Mouse (Mus musculus): ENCODE data around the gene Gm6614. TPM values are rescaled to one million over a fixed set of nuclear protein-coding genes. Genes with fewer than 3 reads are reported as not detected.
"Not testable (repeated sequence)": the region's sequence is repeated elsewhere in the genome, so short reads cannot be mapped to it uniquely, and the experiment has no call there.

Gene Gm6614
- not detected for total RNA-seq (2021)
- long read RNA-seq, experiment 1: 0 reads
- long read RNA-seq, experiment 2: 0 reads

- intact Hi-C loops (cut with DNase I): no loop called here
Observed at GRCm38 (mm10) chr6:142011364-142011955, at the start of gene Gm6614. Gm6614 (minus strand) TSS chr6:142011414.

DNA sequence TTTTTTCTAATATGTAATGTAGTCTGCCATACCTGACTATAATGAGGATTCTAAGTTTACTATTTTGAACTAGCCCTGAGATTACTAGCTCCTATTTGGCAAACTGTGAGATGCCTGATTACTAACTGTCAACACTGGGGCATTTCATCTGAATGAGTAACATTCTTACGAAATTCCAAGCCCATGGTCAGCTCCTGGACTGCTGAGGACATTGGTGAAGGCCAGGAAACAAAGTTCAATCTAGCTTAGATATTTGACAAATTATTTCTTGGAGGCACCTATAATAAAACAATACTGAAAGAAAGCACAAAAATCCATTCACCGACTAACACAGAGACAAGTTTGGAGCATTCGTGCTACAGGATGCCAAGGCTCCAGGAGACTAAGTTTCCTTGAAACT is 47.1 kb upstream of the Gm6614 start:
- not testable (repeated sequence) for DNase-seq

More at GRCm38 (mm10) chr6:142011364-142011955, at the start of gene Gm6614:
- no peak for DNase-seq

GRCm38 (mm10) chr6:142047689-142048088 is 36.5 kb upstream of the Gm6614 start:
- intact Hi-C loops (cut with DNase I): no loop called here
- DNase-seq: no peak

More for the DNA sequence above, 47.1 kb upstream of the Gm6614 start:
- intact Hi-C loops (cut with DNase I): not testable (repeated sequence)

- intact Hi-C loops (cut with DNase I): no loop called here
- DNase-seq: no peak
Observed at GRCm38 (mm10) chr6:142045746-142046145, 34.5 kb upstream of the Gm6614 start.

DNA sequence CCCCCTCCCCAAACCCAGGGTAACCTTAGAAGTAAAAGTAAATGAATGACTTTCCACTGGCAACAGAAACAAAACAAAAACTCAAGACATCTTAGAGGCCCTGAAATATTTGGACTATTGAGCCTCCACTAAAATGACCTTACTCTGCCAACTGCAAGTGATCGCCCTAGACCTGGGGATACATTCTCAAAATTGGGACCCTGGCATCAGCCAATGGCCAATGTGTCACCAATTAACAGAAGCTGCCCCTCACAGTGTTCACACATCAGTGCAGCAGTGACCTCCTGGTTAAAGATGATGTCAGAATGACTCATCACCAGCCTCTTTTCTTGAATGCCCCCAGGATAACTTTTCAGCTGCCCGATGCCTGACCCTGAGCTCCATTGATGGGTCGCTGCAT is 30.7 kb upstream of the Gm6614 start:
- intact Hi-C loops (cut with DNase I): no loop called here

DNA sequence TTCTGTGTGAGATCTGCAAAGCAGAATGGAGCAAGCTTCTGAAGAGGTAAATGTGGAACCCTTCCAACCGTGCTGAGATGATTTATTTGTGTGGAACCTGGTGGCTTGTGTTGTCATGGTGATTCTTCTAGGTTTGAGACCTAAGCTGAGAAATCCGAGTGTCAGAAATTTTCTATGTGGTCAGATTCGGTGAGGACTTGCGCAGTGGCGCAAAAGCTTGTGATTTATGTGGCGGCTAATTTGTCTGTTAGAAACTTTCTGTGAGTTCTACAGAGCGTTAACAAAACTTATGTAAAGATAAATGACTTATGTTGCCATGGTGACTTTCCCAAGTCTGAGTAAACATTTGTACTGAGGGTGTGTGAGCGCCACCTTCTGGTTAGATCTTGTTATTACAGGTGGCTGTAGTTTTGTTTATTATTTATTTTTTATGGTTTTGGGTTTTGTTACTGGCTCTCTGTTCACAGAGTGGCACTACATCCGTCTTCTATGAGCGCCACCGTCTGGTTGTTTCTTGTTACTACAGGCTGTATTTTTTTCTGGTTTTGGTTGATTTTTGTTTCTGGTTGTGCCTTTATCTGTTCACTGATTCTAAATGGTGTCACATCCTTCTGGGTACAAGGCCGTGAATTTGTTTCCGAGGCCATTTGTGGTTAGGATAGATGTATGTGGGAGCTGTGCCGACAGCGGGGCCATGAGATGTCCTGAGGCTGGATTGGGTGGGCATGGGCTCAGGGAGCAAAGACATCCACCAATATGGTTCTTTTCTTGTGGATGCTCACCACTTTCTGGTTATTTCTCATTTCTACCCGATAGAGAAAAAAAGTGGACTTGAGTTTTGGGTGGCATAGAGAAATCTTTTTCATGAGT is 29.3 kb upstream of the Gm6614 start:
- intact Hi-C loops (cut with DNase I): no loop called here

More for the DNA sequence above, 30.7 kb upstream of the Gm6614 start:
- DNase-seq: no peak

GRCm38 (mm10) chr6:142035771-142036170 is 24.6 kb upstream of the Gm6614 start:
- intact Hi-C loops (cut with DNase I): no loop called here
- no peak for DNase-seq

More for the DNA sequence above, 29.3 kb upstream of the Gm6614 start:
- DNase-seq: peak in 1 of 2 experiments; percentile 37

DNA sequence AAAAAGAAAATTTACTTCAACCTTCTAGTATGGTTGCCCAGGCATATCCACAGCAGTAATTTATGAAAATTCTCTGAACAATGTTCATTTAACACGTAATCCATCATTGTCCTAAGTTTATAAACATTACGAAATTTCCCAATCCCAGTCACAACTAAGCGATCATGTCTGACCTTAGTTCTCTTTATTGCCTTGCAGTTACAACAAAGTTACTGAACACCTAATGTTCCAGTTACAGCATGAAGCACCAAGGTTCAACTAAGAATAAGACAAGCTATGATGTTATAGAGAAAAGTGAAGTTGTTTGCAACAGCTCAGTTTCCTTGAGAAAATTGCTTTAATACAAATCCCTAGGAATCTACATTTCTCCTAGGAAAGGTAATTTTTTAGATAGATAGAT is 10.5 kb upstream of the Gm6614 start:
- intact Hi-C loops (cut with DNase I): no loop called here
- DNase-seq: no peak

- intact Hi-C loops (cut with DNase I): no loop called here
- DNase-seq: no peak
Observed at GRCm38 (mm10) chr6:141986772-141987171, 24.4 kb downstream of the Gm6614 start.

DNA sequence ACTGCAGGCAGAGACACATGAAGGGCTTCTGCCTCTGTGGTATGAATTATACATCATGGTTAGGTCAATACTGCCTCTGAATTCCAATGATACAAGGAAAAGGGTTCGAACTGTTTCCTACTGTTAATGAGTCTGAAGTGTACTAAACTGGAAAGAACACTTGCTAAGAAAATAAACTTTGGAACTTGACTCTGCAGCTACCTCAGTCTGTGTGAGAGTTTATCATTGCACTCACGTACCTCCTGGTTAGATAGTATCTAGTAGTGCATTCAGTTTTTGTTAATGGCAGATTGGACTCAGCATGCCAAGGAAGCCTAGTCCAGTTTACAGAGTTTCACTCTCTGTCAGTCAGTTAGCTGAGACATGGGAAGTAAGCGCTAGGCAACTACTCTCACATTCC is 26.6 kb downstream of the Gm6614 start:
- DNase-seq: no peak
- intact Hi-C loops (cut with DNase I): no loop called here

DNA sequence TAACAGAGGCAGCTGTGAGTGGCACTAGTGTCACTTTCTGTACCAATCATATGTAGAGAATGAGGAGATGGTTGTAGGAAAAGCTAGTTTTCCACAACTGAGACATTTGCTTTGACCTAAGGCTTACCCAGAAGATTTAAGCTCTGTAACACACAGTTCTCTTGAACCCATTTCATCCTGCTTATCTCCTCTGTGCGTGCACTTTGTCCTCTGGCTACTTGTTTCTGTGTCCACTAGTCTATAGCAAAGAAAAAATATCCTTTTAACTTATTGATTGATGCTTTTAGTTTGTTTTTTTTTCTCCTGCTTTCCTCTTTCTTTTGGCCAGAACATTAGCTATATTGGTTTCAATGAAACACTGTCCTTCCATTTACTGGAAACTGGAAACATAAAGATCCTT is 48.8 kb downstream of the Gm6614 start:
- DNase-seq: no peak
- intact Hi-C loops (cut with DNase I): no loop called here

DNA sequence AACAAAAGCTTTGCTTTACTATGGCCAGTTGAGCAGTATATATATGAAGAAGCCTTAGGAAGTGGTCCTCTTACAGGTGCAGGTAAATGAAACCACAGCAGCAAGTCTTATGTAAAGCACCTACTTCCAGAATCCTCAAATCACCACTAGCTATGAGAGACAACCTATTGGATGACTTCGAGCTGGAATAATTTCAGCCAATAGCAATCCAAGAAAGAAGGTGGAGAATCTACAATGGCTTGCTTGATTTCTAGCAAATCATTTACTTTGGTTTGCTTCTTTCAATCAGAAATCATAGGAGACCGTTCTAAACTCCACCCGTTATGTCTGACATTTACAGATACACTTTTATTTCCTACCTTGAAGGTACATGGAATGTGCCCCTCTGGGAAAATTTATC is 49.4 kb downstream of the Gm6614 start:
- intact Hi-C loops (cut with DNase I): no loop called here
- no peak for DNase-seq

GRCm38 (mm10) chr6:141960482-141960881 is 50.7 kb downstream of the Gm6614 start:
- no peak for DNase-seq

DNA sequence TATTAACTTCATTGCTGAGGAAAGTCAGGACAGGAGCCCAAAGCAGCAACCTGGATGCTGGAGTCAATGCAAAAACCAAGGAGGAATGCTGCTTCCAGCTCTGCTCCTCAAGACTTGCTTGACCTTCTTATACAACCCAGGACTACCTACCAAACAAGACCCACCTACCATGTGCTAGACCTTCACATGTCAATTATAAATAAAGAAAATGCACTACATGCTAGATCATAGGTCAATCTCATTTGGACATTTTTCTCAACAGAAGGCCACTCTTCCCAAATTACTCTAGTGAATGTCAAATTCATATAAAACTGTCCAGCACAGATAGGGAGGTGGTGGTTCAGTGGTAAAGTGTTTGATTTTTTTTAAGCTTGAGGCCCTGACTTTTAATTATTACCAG is 64.4 kb downstream of the Gm6614 start, which contains the start of gene Slco1a1:
Gene Slco1a1, minus strand, starts transcription at position 101 of the 400 bp plus-strand sequence.
- intact Hi-C loops (cut with DNase I): no loop called here
- DNase-seq: no peak

More at GRCm38 (mm10) chr6:141960482-141960881, 50.7 kb downstream of the Gm6614 start:
- intact Hi-C loops (cut with DNase I): no loop called here

GRCm38 (mm10) chr6:141940451-141940850 is 70.8 kb downstream of the Gm6614 start:
- no peak for DNase-seq
- intact Hi-C loops (cut with DNase I): no loop called here

Other genes starting within 250 kb of the Gm6614 start
- gene Gm5724, start 237.6 kb downstream of the Gm6614 start, total RNA-seq (2021): not detected
- under 1 TPM; 0.54 to 0.79 TPM for gene Slco1a4, start 155.2 kb downstream of the Gm6614 start, total RNA-seq (2021)
- gene Slco1a1, start 64.5 kb downstream of the Gm6614 start, total RNA-seq (2021): not detected
- gene Slco1a6, start 197.1 kb upstream of the Gm6614 start, total RNA-seq (2021): under 1 TPM in 1 of 2 experiments, not detected in 1; 0.73 TPM

All from heart, postnatal 14 days (tissue).